17 mouse cellular contexts compared by ENCODE assay signal in the genomic region with DNA sequence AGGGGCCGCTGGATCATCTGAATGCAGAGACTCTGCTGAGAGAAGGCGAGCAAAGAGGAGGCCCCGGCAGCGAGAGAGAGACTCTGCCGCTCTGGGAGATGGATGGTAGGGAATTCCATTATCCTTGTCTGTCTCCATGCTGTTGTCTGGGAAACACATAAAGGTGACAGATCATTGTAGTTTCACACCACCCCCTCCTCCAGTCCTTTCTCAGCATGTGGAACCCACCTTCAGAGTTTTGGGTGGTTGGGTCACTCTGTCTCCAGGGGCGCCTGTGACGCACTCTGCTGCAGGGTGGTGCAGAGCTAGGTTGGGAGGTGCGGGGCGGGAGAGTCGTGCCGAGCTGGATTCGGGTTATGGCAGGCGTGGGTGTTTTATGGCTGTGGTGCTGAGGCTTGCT.
A peak's percentile ranks its signal among the peaks of the same experiment; 100 is the strongest.
DNase-seq lines count a peak whose midpoint lies in the region; ATAC-seq lines count a peak whose summit lies in the region.
"Had no signal": no experiment of that assay in that cellular context is flagged by ENCODE, and none has a peak within 500 bp of the region (broad histone marks: within the 10 kb centered on the region; RNA-seq: fewer than 3 reads in every experiment).

No protein-coding gene starts in this region.

- no peaks in the 10 kb centered on the region for H3K4me1 ChIP-seq in heart, embryonic 12.5 days (replicated peaks)
- peaks cover 19% of the 10 kb centered on the region for H3K4me1 ChIP-seq in hindbrain, embryonic 13.5 days (replicated peaks)
- H3K4me1 ChIP-seq: embryonic facial prominence, embryonic 10.5 days; limb, embryonic 15.5 days had no signal

- WGBS in heart, embryonic 12.5 days = 72% methylated on average over 13 of the region's 13 CpGs
- 26% methylated on average over 13 of the region's 13 CpGs for WGBS in hindbrain, embryonic 13.5 days

- intact Hi-C loops in left cerebral cortex, postnatal 25 days (cut with DNase I) = no loop called here

- H3K27ac ChIP-seq in heart, embryonic 12.5 days (ENCODE audit: poor library complexity, severe bottlenecking) = no peak overlapping the region
- peak overlapping the region; percentile 70 for H3K27ac ChIP-seq in hindbrain, embryonic 13.5 days
- H3K27ac ChIP-seq: embryonic facial prominence, embryonic 10.5 days; limb, embryonic 15.5 days had no signal

- no peaks in the 10 kb centered on the region for H3K36me3 ChIP-seq in heart, embryonic 12.5 days
- no peaks in the 10 kb centered on the region for H3K36me3 ChIP-seq in hindbrain, embryonic 13.5 days
- H3K36me3 ChIP-seq: embryonic facial prominence, embryonic 10.5 days; limb, embryonic 15.5 days had no signal

- no peak overlapping the region for H3K4me3 ChIP-seq in heart, embryonic 12.5 days
- no peak overlapping the region for H3K4me3 ChIP-seq in hindbrain, embryonic 13.5 days
- H3K4me3 ChIP-seq: embryonic facial prominence, embryonic 10.5 days; limb, embryonic 15.5 days had no signal

- no peaks in the 10 kb centered on the region; the same call in 1 of the 2 replicates for H3K9me3 ChIP-seq in heart, embryonic 12.5 days (replicated peaks)
- no peaks in the 10 kb centered on the region for H3K9me3 ChIP-seq in hindbrain, embryonic 13.5 days
- H3K9me3 ChIP-seq: embryonic facial prominence, embryonic 10.5 days; limb, embryonic 15.5 days had no signal

- no peak overlapping the region for H3K9ac ChIP-seq in heart, embryonic 12.5 days
- H3K9ac ChIP-seq in hindbrain, embryonic 13.5 days = 0 out of 2 replicates have a peak overlapping the region, but pooled peaks have one; percentile 36
- H3K9ac ChIP-seq: limb, embryonic 15.5 days had no signal

- no peak for ATAC-seq in heart, embryonic 12.5 days (ENCODE audit: insufficient number of reproducible peaks, low FRiP score)
- ATAC-seq in hindbrain, embryonic 13.5 days (ENCODE audit: low FRiP score) = peak; percentile 77

- peak; percentile 70 for DNase-seq in heart, adult 11 months
- peak; percentile 71 for DNase-seq in brain, adult 2 months (ENCODE audit: low read depth, low spot score)
- DNase-seq in left cerebral cortex, postnatal 25 days (ENCODE audit: low spot score in 2 of 2) = peak; percentile 15 to 57
- no peak for DNase-seq in cerebellum, postnatal 4 days (ENCODE audit: low spot score in 2 of 2)
- DNase-seq in kidney, postnatal 25 days = no peak
- no peak for DNase-seq in gastrocnemius, postnatal 25 days
- DNase-seq: adrenal gland, postnatal 25 days; cerebellum, adult 11 months; gastrocnemius, postnatal 14 days; kidney, postnatal 10 days; lung, adult 2 months; retina, postnatal 1 day; thymus, postnatal 36 days had no signal

- no peaks in the 10 kb centered on the region for H3K27me3 ChIP-seq in heart, embryonic 12.5 days (replicated peaks)
- H3K27me3 ChIP-seq in hindbrain, embryonic 13.5 days = no peaks in the 10 kb centered on the region
- H3K27me3 ChIP-seq: limb, embryonic 15.5 days had no signal

- H3K4me2 ChIP-seq in heart, embryonic 12.5 days = no peak overlapping the region
- peak overlapping the region; percentile 27 for H3K4me2 ChIP-seq in hindbrain, embryonic 13.5 days
- H3K4me2 ChIP-seq: limb, embryonic 15.5 days had no signal

Comparison
In these comparisons a context has a peak if more than half of its experiments do, and no peak if none do; other contexts are left out.
1. DNase-seq: peak in heart, adult 11 months (single experiment), brain, adult 2 months (single experiment) and left cerebral cortex, postnatal 25 days (2 of 2); none in cerebellum, postnatal 4 days (0 of 2), kidney, postnatal 25 days (0 of 2) and gastrocnemius, postnatal 25 days (single experiment).